Mouse (Mus musculus): ENCODE data around the gene Sntb2. TPM values are rescaled to one million over a fixed set of nuclear protein-coding genes. Genes with fewer than 3 reads are reported as not detected.
"Not testable (repeated sequence)": the region's sequence is repeated elsewhere in the genome, so short reads cannot be mapped to it uniquely, and the experiment has no call there.

Gene Sntb2
- total RNA-seq, 2 experiments from 2014 or later: 16.9 to 20.9 TPM

DNA sequence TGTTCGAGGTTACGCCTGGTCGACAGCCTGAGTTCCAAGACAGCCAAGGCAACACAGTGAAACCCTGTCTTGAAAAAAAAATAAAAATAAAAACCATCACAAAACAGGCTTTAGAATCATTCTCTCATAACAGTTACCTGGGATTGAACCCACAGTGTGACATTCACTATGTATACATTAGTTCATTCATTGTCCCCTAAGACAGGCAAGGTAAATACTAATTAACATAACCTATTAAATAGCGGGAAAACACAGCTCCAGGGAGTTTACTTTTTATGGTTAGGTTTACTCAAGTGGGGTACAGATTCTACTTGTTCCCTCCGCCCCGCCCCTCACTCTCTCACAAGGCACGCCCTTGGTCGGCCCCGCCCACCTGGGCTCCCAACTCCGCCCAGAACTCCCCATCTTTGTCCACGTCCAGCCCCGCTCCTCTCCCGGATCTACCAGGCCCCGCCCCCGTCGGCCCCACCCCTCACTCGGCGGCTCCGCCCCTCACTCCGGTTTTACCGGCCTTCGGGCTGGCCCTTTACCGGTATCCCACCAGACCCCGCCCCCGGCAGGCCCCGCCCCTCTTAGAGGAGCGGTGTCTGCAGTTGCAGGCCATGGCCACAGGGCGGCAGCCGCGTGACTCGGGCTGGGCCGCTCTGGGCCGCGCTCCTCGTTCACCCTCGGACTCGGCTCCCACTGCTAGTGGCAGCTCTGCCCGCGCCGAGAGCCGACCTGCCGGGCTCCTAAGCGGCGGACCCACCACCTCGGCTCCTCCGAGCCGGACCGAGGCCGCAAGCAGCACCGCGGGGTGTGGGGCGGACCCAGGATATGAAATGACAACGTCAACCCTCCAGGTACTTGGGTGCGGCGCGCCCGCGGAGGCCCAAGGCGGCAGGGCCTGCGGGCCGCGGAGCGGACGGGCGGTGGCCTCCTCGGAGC is 95.4 kb downstream of the Sntb2 start, which contains the start of gene Vps4a:
Vps4a (plus strand) TSS at position 573 of the 927 bp plus-strand sequence.
- peak; percentile 98 for DNase-seq (ENCODE audit: low spot score in 2 of 2)

GRCm38 (mm10) chr8:107031577-107032090 is 96.1 kb downstream of the Sntb2 start:
- DNase-seq (ENCODE audit: low spot score in 2 of 2): no peak

- DNase-seq (ENCODE audit: low spot score in 2 of 2): not testable (repeated sequence)
These were observed 98.1 kb downstream of the Sntb2 start for GRCm38 (mm10) chr8:107033609-107034008.

DNA sequence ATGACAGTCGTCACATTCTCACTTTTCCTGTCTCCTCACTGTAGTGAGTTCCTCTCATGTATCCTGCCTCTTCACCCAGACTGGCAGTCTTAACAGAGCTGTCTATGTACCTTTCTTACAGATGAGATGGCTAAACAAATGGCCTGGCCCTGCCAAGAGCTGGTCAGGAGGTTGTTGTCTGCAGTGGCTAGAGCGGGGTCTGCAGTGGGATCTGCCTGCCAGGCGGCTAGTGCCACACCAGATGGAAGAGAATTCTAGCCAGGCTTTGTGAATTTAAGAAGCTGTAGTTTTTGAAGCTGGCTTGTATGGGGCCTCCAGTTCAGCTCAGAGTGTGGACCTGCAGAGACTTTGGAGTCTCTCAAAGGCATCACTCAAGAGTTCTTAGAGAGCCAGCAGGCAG is 100.1 kb downstream of the Sntb2 start:
- DNase-seq (ENCODE audit: low spot score in 2 of 2): no peak

DNA sequence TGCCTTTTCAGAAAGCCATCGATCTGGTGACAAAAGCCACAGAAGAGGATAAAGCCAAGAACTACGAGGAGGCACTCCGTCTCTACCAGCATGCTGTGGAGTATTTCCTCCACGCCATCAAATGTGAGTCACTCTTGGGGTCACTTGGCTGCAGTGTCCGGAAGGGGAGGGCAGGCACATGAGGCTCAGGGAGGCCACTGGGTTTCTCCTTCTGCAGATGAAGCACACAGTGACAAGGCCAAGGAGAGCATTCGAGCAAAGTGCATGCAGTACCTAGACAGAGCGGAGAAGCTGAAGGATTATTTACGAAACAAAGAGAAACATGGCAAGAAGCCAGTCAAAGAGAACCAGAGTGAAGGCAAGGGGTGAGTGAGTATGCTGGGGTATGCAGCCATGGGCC is 101.1 kb downstream of the Sntb2 start:
- DNase-seq (ENCODE audit: low spot score in 2 of 2): no peak

GRCm38 (mm10) chr8:107040632-107041031 is 105.1 kb downstream of the Sntb2 start:
- DNase-seq (ENCODE audit: low spot score in 2 of 2): no peak

GRCm38 (mm10) chr8:107045478-107045877 is 109.9 kb downstream of the Sntb2 start:
- DNase-seq (ENCODE audit: low spot score in 2 of 2): no peak

- no peak for DNase-seq (ENCODE audit: low spot score in 2 of 2)
These were observed 111.4 kb downstream of the Sntb2 start for GRCm38 (mm10) chr8:107046976-107047375.

- peak; percentile 78 to 82 for DNase-seq (ENCODE audit: low spot score in 2 of 2)
These were observed 112.8 kb downstream of the Sntb2 start, which contains the start of gene Pdf for GRCm38 (mm10) chr8:107048061-107048941. TSS of gene Pdf (minus strand) at chr8:107048614.

- DNase-seq (ENCODE audit: low spot score in 2 of 2): no peak
These were observed 113.9 kb downstream of the Sntb2 start for GRCm38 (mm10) chr8:107049480-107049879.

- no peak for DNase-seq (ENCODE audit: low spot score in 2 of 2)
These were observed 116.5 kb downstream of the Sntb2 start for GRCm38 (mm10) chr8:107052046-107052445.

DNA sequence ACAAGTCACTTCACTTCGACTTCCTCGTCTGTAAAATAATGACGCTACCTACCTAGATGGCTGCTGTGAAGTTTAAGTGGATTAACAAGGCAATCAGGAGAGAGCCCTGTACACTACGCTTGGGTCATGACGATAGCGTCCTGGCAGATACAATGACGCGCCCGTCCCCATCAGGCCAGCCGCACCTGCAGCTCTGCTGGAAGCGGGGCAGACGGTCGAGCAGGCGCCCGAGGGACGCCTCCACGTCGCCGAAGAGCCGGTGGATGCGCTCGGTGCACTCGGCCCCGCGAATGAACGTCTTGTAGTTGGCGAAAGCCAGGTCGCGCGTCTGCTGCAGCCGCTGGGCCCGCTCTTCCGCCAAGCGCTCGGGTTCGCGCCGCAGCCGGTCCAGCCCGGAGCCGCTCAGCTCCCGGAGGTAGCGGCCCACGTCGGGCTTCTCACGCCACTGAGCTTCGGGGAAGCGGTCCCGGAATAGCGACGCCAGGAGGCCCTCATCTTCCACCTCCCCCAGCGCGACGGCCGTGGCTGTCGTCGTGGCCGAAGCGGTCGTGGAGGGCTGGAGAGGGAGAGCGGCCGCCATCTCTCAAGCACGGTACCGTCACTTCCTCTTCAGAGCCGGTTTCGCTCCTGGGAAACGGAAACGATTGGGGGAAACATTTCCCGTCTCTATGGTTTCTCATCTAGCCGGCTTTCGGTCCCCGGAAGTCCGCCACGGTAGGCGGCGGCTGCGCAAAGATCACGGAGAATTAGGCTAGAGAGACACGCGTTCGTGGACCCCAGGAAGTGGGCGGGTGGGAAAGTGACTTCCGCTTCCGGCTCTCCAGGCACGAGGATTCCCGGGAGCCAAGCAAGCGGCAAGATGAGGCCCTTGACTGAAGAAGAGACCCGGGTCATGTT is 120.8 kb downstream of the Sntb2 start, which contains the start of the genes Cog8 and Nip7:
Cog8 (minus strand) TSS at position 614 of the 897 bp plus-strand sequence.
Nip7 (plus strand) TSS at position 802 of the 897 bp plus-strand sequence.
- DNase-seq (ENCODE audit: low spot score in 2 of 2): peak; percentile 86 to 88

DNA sequence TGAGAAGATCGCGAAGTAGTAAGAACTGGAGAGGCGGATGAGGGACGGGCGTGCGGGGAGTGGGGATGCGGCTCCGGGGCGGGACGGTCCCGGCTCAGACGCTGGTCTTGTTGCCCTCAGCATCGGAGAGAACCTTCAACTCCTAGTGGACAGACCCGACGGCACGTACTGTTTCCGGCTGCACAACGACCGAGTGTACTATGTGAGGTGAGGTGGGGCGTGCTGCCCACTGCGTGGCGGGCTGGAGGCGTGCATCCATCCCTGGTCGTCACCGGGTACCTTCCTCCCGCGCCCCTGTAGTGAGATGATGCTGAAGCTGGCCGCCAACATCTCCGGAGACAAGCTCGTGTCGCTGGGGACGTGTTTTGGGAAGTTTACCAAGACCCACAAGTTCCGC is 121.4 kb downstream of the Sntb2 start:
- DNase-seq (ENCODE audit: low spot score in 2 of 2): no peak

DNA sequence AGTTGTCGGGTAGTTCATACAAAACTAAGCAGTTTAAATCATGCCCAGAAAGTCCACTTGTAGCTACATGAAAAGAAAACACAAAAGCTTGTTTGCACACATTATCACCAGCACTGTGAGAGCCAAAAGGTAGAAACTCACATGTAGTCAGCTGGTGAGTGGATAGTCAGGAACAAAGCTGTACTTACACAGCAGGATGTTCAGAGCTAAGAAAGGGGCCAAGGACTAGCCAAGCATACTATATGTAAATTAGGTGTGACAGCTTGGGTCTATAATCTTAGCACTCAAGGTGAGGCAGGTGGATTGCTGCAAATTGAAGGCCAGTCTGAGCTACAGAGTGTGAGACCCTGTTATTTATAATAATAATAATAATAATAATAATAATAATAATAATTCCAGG is 127.1 kb downstream of the Sntb2 start:
- DNase-seq (ENCODE audit: low spot score in 2 of 2): no peak

GRCm38 (mm10) chr8:107065511-107066496 is 130.3 kb downstream of the Sntb2 start, which contains the start of gene Tmed6:
TSS of gene Tmed6 (minus strand) at chr8:107065644.
- DNase-seq (ENCODE audit: low spot score in 2 of 2): no peak
